In the genomic region with DNA sequence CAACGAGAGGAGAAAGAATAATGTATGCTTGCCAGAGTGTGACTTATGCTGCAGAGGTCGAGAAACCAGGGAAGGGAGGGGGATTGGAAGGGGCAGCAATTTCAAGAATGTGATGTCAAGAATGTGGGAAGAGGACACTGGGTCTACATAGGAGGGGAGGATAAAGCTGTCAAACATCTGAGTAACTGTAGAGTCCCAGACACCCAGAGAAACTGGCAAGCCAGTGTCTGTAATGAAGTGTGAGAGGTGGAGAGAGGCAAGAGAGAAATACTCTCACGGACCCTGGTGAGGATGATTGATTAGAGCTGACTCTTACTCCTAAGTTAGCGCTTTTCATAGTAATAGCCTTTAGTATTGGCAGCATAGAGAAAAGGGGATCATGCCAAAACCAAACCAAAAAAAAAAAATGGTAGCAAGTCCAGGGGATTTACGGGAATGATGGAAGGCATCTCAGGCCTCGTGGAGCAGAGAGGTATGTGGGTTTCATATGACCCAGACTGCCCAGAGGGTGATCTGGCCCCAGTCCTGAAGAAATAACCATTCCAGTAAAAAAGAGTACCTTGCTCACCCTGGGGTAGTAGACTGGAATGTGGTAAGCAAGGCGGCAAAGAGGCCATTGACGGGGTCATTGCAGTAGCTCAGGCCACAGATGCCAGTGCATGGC, we compare ENCODE assay signal across 11 mouse cellular contexts.
DNase-seq lines count a peak whose midpoint lies in the region; ATAC-seq and TF ChIP-seq lines count a peak whose summit lies in the region.
"Had no signal": no experiment of that assay in that cellular context is flagged by ENCODE, and none has a peak within 500 bp of the region (broad histone marks: within the 10 kb centered on the region; RNA-seq: fewer than 3 reads in every experiment).

No protein-coding gene starts in this region.

- H3K9me3 ChIP-seq in hindbrain, embryonic 10.5 days: no peaks in the 10 kb centered on the region
- H3K9me3 ChIP-seq in hindbrain, embryonic 16.5 days (ENCODE audit: control insufficient read depth, low read length): no peaks in the 10 kb centered on the region
- no peaks in the 10 kb centered on the region for H3K9me3 ChIP-seq in limb, embryonic 13.5 days
- H3K9me3 ChIP-seq: embryonic facial prominence, embryonic 15.5 days had no signal

- no peaks in the 10 kb centered on the region for H3K27me3 ChIP-seq in hindbrain, embryonic 10.5 days (ENCODE audit: insufficient read depth, poor library complexity, severe bottlenecking)
- no peaks in the 10 kb centered on the region for H3K27me3 ChIP-seq in hindbrain, embryonic 16.5 days (replicated peaks; ENCODE audit: control insufficient read depth, insufficient read depth, low read length)
- no peaks in the 10 kb centered on the region for H3K27me3 ChIP-seq in limb, embryonic 13.5 days
- H3K27me3 ChIP-seq: embryonic facial prominence, embryonic 15.5 days had no signal

- no peak for TF ChIP-seq CTCF in gastrocnemius, adult 2 months (IDR thresholded peaks at IDR 0.05)

- DNase-seq in hindbrain, embryonic 10.5 days (ENCODE audit: low spot score): no peak
- peak; percentile 56 for DNase-seq in NIH3T3 (ENCODE audit: low read depth)
- DNase-seq in fibroblast of lung, adult 2 months (ENCODE audit: low read depth): peak; percentile 95
- no peak for DNase-seq in gastrocnemius, adult 2 months
- no peak for DNase-seq in urinary bladder, postnatal 10 days (ENCODE audit: low spot score)
- DNase-seq: cerebellum, postnatal 25 days; heart, postnatal 36 days; thymus, adult 2 months had no signal

- peaks cover 35% of the 10 kb centered on the region for H3K4me1 ChIP-seq in hindbrain, embryonic 10.5 days (replicated peaks)
- peaks cover 2% of the 10 kb centered on the region; the same call in 1 of the 2 replicates for H3K4me1 ChIP-seq in hindbrain, embryonic 16.5 days (ENCODE audit: control insufficient read depth, insufficient read depth, low read depth, low read length)
- H3K4me1 ChIP-seq in limb, embryonic 13.5 days: peaks cover 43% of the 10 kb centered on the region

- ATAC-seq in hindbrain, embryonic 16.5 days: no peak
- peak; percentile 63; the same call in 1 of the 2 replicates for ATAC-seq in limb, embryonic 13.5 days (ENCODE audit: low FRiP score, low read depth)

- H3K9ac ChIP-seq in hindbrain, embryonic 16.5 days (ENCODE audit: low read depth, low read length): no peak overlapping the region
- H3K9ac ChIP-seq in limb, embryonic 13.5 days: no peak overlapping the region
- H3K9ac ChIP-seq: embryonic facial prominence, embryonic 15.5 days had no signal

- no peak overlapping the region for H3K4me2 ChIP-seq in hindbrain, embryonic 16.5 days (ENCODE audit: low read length)
- H3K4me2 ChIP-seq in limb, embryonic 13.5 days (replicated peaks): no peak overlapping the region
- H3K4me2 ChIP-seq: embryonic facial prominence, embryonic 15.5 days had no signal

- no peak overlapping the region for H3K4me3 ChIP-seq in hindbrain, embryonic 10.5 days
- no peak overlapping the region for H3K4me3 ChIP-seq in hindbrain, embryonic 16.5 days (ENCODE audit: low read length)
- no peak overlapping the region for H3K4me3 ChIP-seq in limb, embryonic 13.5 days
- no peak overlapping the region for H3K4me3 ChIP-seq in gastrocnemius, adult 2 months
- H3K4me3 ChIP-seq: embryonic facial prominence, embryonic 15.5 days had no signal

- 61% methylated on average over 8 of the region's 8 CpGs for WGBS in hindbrain, embryonic 10.5 days
- 68% methylated on average over 8 of the region's 8 CpGs for WGBS in hindbrain, embryonic 16.5 days
- 47% methylated on average over 8 of the region's 8 CpGs for WGBS in limb, embryonic 13.5 days

- no peaks in the 10 kb centered on the region for H3K36me3 ChIP-seq in hindbrain, embryonic 10.5 days
- no peaks in the 10 kb centered on the region for H3K36me3 ChIP-seq in hindbrain, embryonic 16.5 days (ENCODE audit: control insufficient read depth, insufficient read depth, low read length)
- H3K36me3 ChIP-seq in limb, embryonic 13.5 days: no peaks in the 10 kb centered on the region
- H3K36me3 ChIP-seq: embryonic facial prominence, embryonic 15.5 days had no signal

- intact Hi-C loops in gastrocnemius, adult 2 months (cut with DNase I): no loop called here

- 0 out of 2 replicates have a peak overlapping the region, but pooled peaks have one; percentile 35 for H3K27ac ChIP-seq in hindbrain, embryonic 10.5 days
- no peak overlapping the region for H3K27ac ChIP-seq in hindbrain, embryonic 16.5 days (ENCODE audit: low read depth, low read length)
- peak overlapping the region; percentile 10; the same call in 1 of the 2 replicates for H3K27ac ChIP-seq in limb, embryonic 13.5 days
- no peak overlapping the region for H3K27ac ChIP-seq in gastrocnemius, adult 2 months
- H3K27ac ChIP-seq: embryonic facial prominence, embryonic 15.5 days had no signal

Comparison
In these comparisons a context has a peak if more than half of its experiments do, and no peak if none do; other contexts are left out.
1. H3K27ac ChIP-seq: peak in hindbrain, embryonic 10.5 days (single experiment) and limb, embryonic 13.5 days (single experiment); none in hindbrain, embryonic 16.5 days (single experiment) and gastrocnemius, adult 2 months (single experiment).
2. DNase-seq: peak in NIH3T3 (single experiment) and fibroblast of lung, adult 2 months (single experiment); none in hindbrain, embryonic 10.5 days (single experiment), gastrocnemius, adult 2 months (single experiment) and urinary bladder, postnatal 10 days (single experiment).